Mouse (Mus musculus) ES-E14 (cell line): ENCODE results near the gene Cacna2d1. TPM values are rescaled to one million over a fixed set of nuclear protein-coding genes. Genes with fewer than 3 reads are reported as not detected.

ENCODE experiments used
- DNase-seq: peaks from one replicate; pipeline ENCODE4 v3.0.0-alpha.2; 2013; ENCODE audit warnings: low read depth, low spot score
- H3K27ac ChIP-seq: 2 replicates; pipeline ENCODE4 v1.5.1; 2012; ENCODE audit warnings: low read depth, mild to moderate bottlenecking, low read length, moderate library complexity, mixed read lengths; ENCODE audit not compliant: poor library complexity, insufficient read depth, severe bottlenecking
- H3K36me3 ChIP-seq: 2 replicates; pipeline ENCODE4 v1.6.1; 2012; ENCODE audit warnings: mild to moderate bottlenecking, low read length, moderate library complexity, mixed read lengths; ENCODE audit not compliant: control insufficient read depth, poor library complexity, insufficient read depth, severe bottlenecking
- H3K4me1 ChIP-seq, 2 experiments: fragments of 150-350 bp in 1 of 2; sonication (generic) in 1 of 2; 2 replicates each; pipeline ENCODE4 v1.6.1; 2012; ENCODE audit warnings: low read length in 2 of 2, mild to moderate bottlenecking in 1 of 2, mixed read lengths in 1 of 2; ENCODE audit not compliant: control insufficient read depth in 2 of 2, insufficient read depth in 2 of 2, poor library complexity in 1 of 2
- H3K4me3 ChIP-seq, 2 experiments: fragments of 150-350 bp in 1 of 2; sonication (generic) in 1 of 2; 2 replicates each; pipeline ENCODE4 v1.5.1; 2012; ENCODE audit warnings: low read length in 2 of 2, low read depth in 1 of 2, mild to moderate bottlenecking in 1 of 2, mixed read lengths in 1 of 2; ENCODE audit not compliant: insufficient read depth in 1 of 2, poor library complexity in 1 of 2, severe bottlenecking in 1 of 2
- H3K9ac ChIP-seq: 2 replicates; pipeline ENCODE4 v1.6.1; 2012; ENCODE audit warnings: low read depth, mild to moderate bottlenecking, low read length, mixed read lengths; ENCODE audit not compliant: poor library complexity, insufficient read depth, severe bottlenecking
- H3K9me3 ChIP-seq: fragments of 150-350 bp; sonication (generic); 2 replicates; pipeline ENCODE4 v1.6.1; 2012; ENCODE audit warnings: low read depth, mild to moderate bottlenecking, low read length; ENCODE audit not compliant: control insufficient read depth, insufficient read depth
- CHD2 ChIP-seq: IDR thresholded peaks from 2 replicates; pipeline ENCODE4 v1.6.1; 2014; ENCODE audit warnings: mild to moderate bottlenecking, low read depth, low read length, inconsistent platforms
- HCFC1 ChIP-seq: IDR thresholded peaks from 2 replicates; pipeline ENCODE4 v1.6.1; 2012; ENCODE audit warnings: low read length, inconsistent platforms, borderline replicate concordance; ENCODE audit not compliant: insufficient read depth
- MAFK ChIP-seq: IDR thresholded peaks from 2 replicates; pipeline ENCODE4 v1.6.1; 2014; ENCODE audit warnings: mild to moderate bottlenecking, low read depth, low read length, inconsistent platforms; ENCODE audit not compliant: insufficient read depth
- ZC3H11A ChIP-seq: IDR thresholded peaks from 2 replicates; pipeline ENCODE4 v1.6.1; 2012; ENCODE audit warnings: low read depth, mild to moderate bottlenecking, inconsistent platforms, low read length, borderline replicate concordance
- ZNF384 ChIP-seq: IDR thresholded peaks from 2 replicates; pipeline ENCODE4 v1.6.1; 2012; ENCODE audit warnings: low read depth, low read length, inconsistent platforms
- in situ Hi-C, 2 experiments: fragments of 600-800 bp; cut with MboI; formaldehyde crosslinking; loops; one replicate each; pipeline ENCODE4 v1.15.1; 2025; ENCODE audit warnings: low sequenced_read_pairs in 2 of 2, inconsistent platforms in 1 of 2; ENCODE audit not compliant: unreplicated experiment in 2 of 2
- total RNA-seq: library from RNA; depleted of rRNA; stranded (reverse); fragments of 300-350 nt; gene quantifications from 2 replicates; pipeline ENCODE4 v1.2.3, GENCODE M21; 2012

Gene Cacna2d1
- total RNA-seq, 1 experiment, result 6.1 TPM

DNA sequence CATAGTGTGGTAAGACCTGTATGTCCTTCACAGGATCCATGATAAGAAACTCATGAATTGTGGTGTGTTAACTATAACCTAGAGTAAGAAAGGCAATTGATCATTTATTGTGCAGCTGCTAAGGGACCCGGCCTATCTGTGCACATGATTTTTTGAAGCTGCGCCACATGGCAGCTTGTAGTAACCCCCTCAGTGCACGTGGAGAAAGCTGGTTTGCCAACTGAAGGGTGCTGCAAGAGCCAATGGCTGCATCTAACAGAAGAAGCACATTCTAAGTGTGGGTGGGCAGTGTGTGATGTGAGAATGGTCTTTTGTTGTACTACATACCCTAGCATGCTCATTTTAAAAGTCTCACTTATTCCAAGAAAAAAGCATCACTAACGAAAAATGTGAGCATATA lies 302.1 kb downstream of the Cacna2d1 start:
- Histone ChIP-seq H3K36me3 (no peaks in the 10 kb centered on the region), H3K4me3 (no peak overlapping the region), H3K9ac (no peak overlapping the region), H3K9me3 (no peaks in the 10 kb centered on the region), H3K4me1 (no peaks in the 10 kb centered on the region), H3K27ac (no peak overlapping the region)
- in situ Hi-C loops, result no loop called here
- TF ChIP-seq HCFC1 (no peak), ZC3H11A (no peak), MAFK (no peak), ZNF384 (no peak), CHD2 (no peak)
- no peak for DNase-seq

- DNase-seq, result no peak
- Histone ChIP-seq H3K9me3 (no peaks in the 10 kb centered on the region), H3K27ac (no peak overlapping the region), H3K4me1 (no peaks in the 10 kb centered on the region), H3K36me3 (no peaks in the 10 kb centered on the region), H3K9ac (no peak overlapping the region), H3K4me3 (no peak overlapping the region)
- TF ChIP-seq ZNF384 (no peak), HCFC1 (no peak), MAFK (no peak), CHD2 (no peak), ZC3H11A (no peak)
- in situ Hi-C loops, result no loop called here
Measured at GRCm38 (mm10) chr5:16237972-16238371, 303.5 kb downstream of the Cacna2d1 start.

GRCm38 (mm10) chr5:16240255-16240654 lies 305.8 kb downstream of the Cacna2d1 start:
- DNase-seq, result no peak

DNA sequence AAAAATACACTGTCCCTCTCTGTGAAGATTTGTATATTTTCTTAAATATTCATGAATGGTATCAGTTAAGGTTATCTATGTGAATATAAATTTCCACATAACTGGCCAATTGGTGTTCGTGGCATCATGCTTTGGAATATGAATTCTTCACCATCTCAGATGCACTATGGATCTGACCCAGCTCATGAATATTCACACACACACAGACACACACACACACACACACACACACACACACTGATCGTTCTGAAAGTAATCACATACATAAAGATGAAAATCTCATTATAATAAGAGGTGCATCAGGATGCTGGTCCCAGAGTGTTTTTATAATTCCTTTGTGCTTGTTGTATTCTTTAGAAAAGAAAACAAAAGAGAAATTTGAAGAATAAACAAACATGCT lies 309.1 kb downstream of the Cacna2d1 start:
- no peaks in the 10 kb centered on the region for H3K4me1 ChIP-seq
- no peaks in the 10 kb centered on the region for H3K9me3 ChIP-seq
- in situ Hi-C loops, result no loop called here
- H3K27ac ChIP-seq, result no peak overlapping the region
- H3K36me3 ChIP-seq, result no peaks in the 10 kb centered on the region
- H3K9ac ChIP-seq, result no peak overlapping the region
- DNase-seq, result no peak
- no peak overlapping the region for H3K4me3 ChIP-seq
- TF ChIP-seq ZC3H11A (no peak), ZNF384 (no peak), HCFC1 (no peak), CHD2 (no peak), MAFK (no peak)

More at GRCm38 (mm10) chr5:16240255-16240654, 305.8 kb downstream of the Cacna2d1 start:
- Histone ChIP-seq H3K9me3 (no peaks in the 10 kb centered on the region), H3K36me3 (no peaks in the 10 kb centered on the region), H3K9ac (no peak overlapping the region), H3K27ac (no peak overlapping the region), H3K4me1 (no peaks in the 10 kb centered on the region), H3K4me3 (no peak overlapping the region)
- in situ Hi-C loops, result no loop called here
- TF ChIP-seq HCFC1 (no peak), ZC3H11A (no peak), MAFK (no peak), CHD2 (no peak), ZNF384 (no peak)
